Mouse (Mus musculus) testis, adult 2 months (tissue): ENCODE data around the gene Tmem160.

ENCODE experiments used
- CTCF ChIP-seq: fragments of 200-500 bp; IDR thresholded peaks from 2 replicates; pipeline ENCODE4 v1.5.1; 2012; ENCODE audit warnings: low read depth, mild to moderate bottlenecking, inconsistent platforms, low read length, moderate library complexity; ENCODE audit not compliant: control insufficient read depth, insufficient read depth, insufficient replicate concordance
- POLR2A ChIP-seq: fragments of 200-500 bp; IDR thresholded peaks from 2 replicates; pipeline ENCODE4 v1.6.1; 2012; ENCODE audit warnings: low read depth, mild to moderate bottlenecking, inconsistent platforms, low read length, moderate library complexity; ENCODE audit not compliant: control insufficient read depth

DNA sequence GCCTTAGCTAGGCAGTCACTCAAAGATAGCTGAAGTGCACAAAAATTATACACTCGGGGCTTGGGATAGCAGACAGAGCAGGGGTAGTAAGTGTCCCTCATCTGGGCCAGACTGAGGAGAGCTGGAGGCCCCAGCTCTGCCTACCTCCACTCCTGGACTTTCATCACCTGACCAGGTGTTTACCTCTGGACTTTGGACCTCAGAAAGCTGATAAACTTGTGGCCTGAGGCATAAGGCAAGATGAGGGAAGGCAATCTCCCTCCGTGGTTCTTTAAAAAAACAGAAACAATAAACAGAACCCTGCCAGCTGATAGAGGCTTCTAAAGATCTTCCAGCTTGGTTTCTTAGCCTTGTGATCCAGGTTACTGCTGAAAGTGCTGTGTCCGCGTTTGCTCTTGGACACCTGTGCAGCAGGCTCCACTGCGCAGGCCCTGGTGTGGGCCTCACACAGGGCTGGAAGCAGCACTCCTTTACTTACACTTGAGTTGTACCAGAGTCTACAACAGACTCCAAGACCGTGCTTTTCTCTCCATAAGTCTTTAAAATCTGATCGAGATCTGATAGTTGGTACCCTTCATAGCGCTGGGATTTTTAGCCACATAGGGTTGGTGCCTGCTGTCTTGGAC is 32.0 kb upstream of the Tmem160 start:
- TF ChIP-seq POLR2A (no peak), CTCF (no peak)
